Mouse (Mus musculus) urinary bladder, adult 2 months (tissue): Measurements from ENCODE around the gene Gm10184. TPM values are rescaled to one million over a fixed set of nuclear protein-coding genes. Genes with fewer than 3 reads are reported as not detected.
"Not testable (repeated sequence)": the region's sequence is repeated elsewhere in the genome, so short reads cannot be mapped to it uniquely, and the experiment has no call there.

ENCODE experiments used
- DNase-seq: peaks from one replicate; pipeline ENCODE4 v3.0.0; 2022; ENCODE audit warnings: low spot score
- polyA plus RNA-seq: library from polyadenylated mRNA; depleted of rRNA; stranded (reverse); fragments of >200 nt; gene quantifications from 2 replicates; pipeline ENCODE4 v1.2.3, GENCODE M21; 2012; rRNA removed

Gm10184 gene
- 3.4 and 4.0 TPM in 2 replicates for polyA plus RNA-seq

DNA sequence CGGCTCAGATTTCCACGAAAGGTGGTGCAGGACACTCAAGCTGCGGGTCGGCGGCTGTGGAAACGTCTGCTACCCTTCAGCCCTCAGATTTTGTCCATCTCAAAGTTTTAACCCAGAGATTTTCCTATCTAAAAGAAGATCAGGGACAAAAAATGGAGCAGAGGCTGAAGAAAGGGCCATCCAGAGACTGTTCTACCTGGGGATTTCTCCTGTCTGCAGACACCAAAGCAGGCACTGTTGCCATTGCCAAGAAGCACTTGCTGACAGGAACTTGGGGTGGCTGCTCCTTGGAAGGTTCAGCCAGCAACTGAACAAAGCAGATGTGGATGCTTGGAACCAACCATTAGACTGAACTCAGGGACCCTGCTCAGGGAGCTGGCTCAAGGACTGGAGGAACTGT lies at the start of gene Gm10184:
Gene Gm10184, minus strand, starts transcription at position 101 of the 400 bp plus-strand sequence.
- DNase-seq: no peak

DNA sequence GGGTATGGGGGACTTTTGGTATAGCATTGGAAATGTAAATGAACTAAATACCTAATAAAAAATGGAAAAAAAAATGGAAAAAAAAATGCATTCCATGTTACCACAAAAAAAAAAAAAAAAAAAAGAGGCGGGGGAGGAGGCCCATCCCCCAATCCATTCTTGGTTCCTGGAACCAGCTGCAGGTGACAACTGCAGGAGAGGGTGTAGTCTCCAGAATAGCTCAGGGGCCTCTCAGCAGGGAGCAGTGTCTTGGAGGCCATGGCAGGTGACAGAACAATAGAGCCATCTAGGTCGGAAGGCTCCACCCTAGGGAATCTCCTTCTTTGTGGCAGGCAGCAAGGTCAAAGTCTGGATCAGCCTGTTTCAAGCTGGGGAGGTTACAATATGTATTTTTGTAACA lies 23.7 kb upstream of the Gm10184 start:
- DNase-seq: no peak

DNA sequence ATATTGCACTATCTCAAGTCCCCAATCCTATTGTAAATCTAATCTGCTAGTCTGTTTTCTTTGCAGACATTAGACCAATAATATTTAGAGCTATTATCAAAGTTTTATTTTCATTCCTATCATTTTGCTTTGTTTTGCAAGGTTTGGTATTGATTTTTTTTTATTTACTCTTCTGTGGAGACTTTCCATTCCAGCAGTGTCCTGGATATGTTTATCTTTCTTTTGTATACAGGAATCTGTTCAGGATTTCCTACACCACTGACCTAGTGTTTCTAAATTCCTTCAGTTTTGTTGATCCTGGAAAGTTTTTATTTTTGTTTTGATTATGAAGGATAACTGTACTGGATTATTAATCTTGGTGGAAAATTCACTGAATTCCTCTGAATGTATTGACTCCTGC lies 2.6 kb downstream of the Gm10184 start:
- no peak for DNase-seq

GRCm38 (mm10) chr17:89904701-89905100 lies 5.5 kb downstream of the Gm10184 start:
- not testable (repeated sequence) for DNase-seq

- no peak for DNase-seq
Measured at GRCm38 (mm10) chr17:89902767-89903166, 7.5 kb downstream of the Gm10184 start.

DNA sequence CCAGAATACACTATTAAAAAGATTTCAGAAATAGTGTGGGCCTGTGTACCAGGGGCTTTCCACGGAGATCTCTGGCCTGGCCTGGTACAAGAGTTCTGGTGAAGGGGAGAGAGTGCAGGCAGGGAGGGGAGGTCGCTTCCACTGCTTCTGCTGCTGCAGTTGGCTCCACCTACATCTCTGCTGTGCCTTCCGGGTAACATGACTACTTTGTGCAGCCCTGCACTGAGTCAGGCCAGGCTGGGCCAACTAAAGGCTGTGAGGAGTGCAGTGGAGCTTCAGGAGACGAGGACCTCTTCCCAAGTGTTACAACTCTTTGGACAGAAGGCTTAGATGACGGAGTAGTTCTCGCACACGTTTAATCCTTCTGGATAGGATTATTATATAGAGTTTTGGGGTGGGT lies 9.6 kb downstream of the Gm10184 start:
- DNase-seq: no peak

GRCm38 (mm10) chr17:89899813-89900212 lies 10.4 kb downstream of the Gm10184 start:
- DNase-seq: no peak

GRCm38 (mm10) chr17:89864996-89865395 lies 45.3 kb downstream of the Gm10184 start:
- DNase-seq: no peak
